Mouse (Mus musculus) embryonic fibroblast, embryonic 13.5 days (primary cell): ENCODE results near the gene Strn3. TPM values are rescaled to one million over a fixed set of nuclear protein-coding genes. Genes with fewer than 3 reads are reported as not detected.
"Not testable (repeated sequence)": the region's sequence is repeated elsewhere in the genome, so short reads cannot be mapped to it uniquely, and the experiment has no call there.

Experiments
- H3K27ac ChIP-seq: 2 replicates; pipeline ENCODE4 v1.5.1; 2012; ENCODE audit warnings: low read length, control low read depth, inconsistent platforms; ENCODE audit not compliant: insufficient read depth
- H3K4me1 ChIP-seq: 2 replicates; pipeline ENCODE4 v1.6.1; 2011; ENCODE audit warnings: low read length; ENCODE audit not compliant: control insufficient read depth, insufficient read depth
- H3K4me3 ChIP-seq: 2 replicates; pipeline ENCODE4 v1.5.1; 2011; ENCODE audit warnings: mild to moderate bottlenecking, control low read depth, low read length; ENCODE audit not compliant: insufficient read depth
- CTCF ChIP-seq: IDR thresholded peaks from 2 replicates; pipeline ENCODE4 v1.5.1; 2011; ENCODE audit warnings: mild to moderate bottlenecking, control low read depth, low read length, moderate library complexity, borderline replicate concordance; ENCODE audit not compliant: insufficient read depth
- POLR2A ChIP-seq: IDR thresholded peaks from 2 replicates; pipeline ENCODE4 v1.6.1; 2011; ENCODE audit warnings: low read depth, mild to moderate bottlenecking, control low read depth, low read length, moderate library complexity
- polyA plus RNA-seq: library from polyadenylated mRNA; stranded (reverse); fragments of >200 nt; gene quantifications from 2 replicates; pipeline ENCODE4 v1.2.4, GENCODE M21; 2011; ENCODE audit warnings: low read depth; ENCODE audit not compliant: missing spikeins, insufficient read length

The Strn3 gene
- polyA plus RNA-seq, 1 experiment = 129 TPM

DNA sequence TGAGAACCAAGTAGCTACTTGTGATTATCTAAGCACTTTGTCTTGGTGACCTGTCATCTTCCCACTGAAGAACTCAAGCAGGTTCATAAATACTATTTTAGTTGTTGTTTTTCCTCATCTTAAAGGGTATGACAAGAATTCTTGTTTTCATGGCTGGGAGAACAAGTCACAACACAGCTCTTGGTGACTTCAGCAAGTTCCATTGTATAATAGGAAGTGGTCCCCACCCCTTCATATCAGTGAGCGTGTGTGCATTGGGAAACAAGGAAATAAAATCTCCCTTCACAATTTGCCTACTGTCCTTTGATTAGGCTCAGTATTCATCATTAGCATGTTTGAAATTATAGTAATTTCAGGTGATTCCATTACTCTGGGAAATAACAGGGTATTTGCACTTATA is 3.3 kb upstream of the Strn3 start:
- Histone ChIP-seq H3K27ac (no peak overlapping the region), H3K4me3 (no peak overlapping the region), H3K4me1 (peaks cover 7% of the 10 kb centered on the region; the same call in 1 of the 2 replicates)
- TF ChIP-seq CTCF (no peak), POLR2A (no peak)

DNA sequence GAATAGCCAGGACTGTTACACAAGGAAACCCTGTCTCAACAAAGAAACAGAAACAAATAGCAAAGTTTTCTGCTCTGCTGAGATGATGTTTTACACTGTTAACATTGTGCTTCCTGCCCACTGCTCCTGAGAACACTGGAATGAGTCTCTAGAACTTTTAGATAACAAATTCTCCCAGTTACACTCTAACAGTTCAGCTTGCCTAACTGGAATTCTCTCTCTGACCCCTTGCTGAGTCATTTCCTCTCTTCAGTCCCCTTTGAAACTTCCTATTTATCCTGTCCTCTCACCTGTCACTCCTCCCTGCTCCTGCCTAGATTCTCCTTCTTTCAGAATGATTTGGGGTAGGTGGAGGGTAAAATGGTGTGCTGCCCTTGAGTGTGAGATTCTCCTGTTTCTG is 2.4 kb upstream of the Strn3 start:
- no peak overlapping the region for H3K4me3 ChIP-seq
- TF ChIP-seq POLR2A (no peak), CTCF (no peak)
- peaks cover 5% of the 10 kb centered on the region; the same call in 1 of the 2 replicates for H3K4me1 ChIP-seq
- peak overlapping the region; percentile 75 for H3K27ac ChIP-seq

DNA sequence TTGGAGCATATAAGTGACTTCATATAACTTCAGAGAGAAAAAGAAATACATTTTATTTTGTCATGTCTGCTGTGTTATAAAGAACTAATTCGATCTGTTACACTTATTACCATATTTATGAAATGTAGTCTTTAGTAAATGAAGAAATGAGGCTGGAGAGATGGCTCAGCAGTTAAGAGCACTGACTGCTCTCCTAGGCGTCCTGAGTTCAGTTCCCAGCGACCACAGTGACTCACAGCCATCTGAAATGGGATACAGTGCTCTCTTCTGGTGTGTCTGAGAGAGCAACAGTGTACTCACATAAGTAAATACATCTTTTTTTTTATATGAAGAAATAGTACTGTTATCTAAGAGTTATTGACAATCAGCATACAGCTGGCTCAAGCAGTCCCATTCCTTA is 1.7 kb upstream of the Strn3 start:
- peak overlapping the region; percentile 75; the same call in 1 of the 2 replicates for H3K27ac ChIP-seq
- no peak overlapping the region for H3K4me3 ChIP-seq
- H3K4me1 ChIP-seq = peaks cover 5% of the 10 kb centered on the region; the same call in 1 of the 2 replicates
- TF ChIP-seq POLR2A = no peak
- no peak for TF ChIP-seq CTCF

DNA sequence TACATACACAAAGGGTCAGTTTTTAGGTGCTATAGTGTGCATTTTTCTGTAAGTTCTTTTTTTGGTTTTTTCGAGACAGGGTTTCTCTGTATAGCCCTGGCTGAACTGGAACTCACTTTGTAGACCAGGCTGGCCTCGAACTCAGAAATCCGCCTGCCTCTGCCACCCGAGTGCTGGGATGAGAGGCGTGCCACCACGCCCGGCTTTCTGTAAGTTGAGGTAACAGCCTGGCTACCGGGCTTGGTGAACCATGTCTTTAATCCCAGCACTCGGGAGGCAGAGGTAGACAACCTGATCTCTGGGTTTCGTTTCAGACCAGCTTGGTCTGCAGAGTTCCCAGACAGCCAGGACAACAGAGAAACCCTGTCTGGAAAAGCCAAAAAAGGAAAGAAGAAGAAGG is 1.2 kb upstream of the Strn3 start:
- H3K27ac ChIP-seq = peak overlapping the region; percentile 69
- not testable (repeated sequence) for H3K4me3 ChIP-seq, H3K4me1 ChIP-seq

DNA sequence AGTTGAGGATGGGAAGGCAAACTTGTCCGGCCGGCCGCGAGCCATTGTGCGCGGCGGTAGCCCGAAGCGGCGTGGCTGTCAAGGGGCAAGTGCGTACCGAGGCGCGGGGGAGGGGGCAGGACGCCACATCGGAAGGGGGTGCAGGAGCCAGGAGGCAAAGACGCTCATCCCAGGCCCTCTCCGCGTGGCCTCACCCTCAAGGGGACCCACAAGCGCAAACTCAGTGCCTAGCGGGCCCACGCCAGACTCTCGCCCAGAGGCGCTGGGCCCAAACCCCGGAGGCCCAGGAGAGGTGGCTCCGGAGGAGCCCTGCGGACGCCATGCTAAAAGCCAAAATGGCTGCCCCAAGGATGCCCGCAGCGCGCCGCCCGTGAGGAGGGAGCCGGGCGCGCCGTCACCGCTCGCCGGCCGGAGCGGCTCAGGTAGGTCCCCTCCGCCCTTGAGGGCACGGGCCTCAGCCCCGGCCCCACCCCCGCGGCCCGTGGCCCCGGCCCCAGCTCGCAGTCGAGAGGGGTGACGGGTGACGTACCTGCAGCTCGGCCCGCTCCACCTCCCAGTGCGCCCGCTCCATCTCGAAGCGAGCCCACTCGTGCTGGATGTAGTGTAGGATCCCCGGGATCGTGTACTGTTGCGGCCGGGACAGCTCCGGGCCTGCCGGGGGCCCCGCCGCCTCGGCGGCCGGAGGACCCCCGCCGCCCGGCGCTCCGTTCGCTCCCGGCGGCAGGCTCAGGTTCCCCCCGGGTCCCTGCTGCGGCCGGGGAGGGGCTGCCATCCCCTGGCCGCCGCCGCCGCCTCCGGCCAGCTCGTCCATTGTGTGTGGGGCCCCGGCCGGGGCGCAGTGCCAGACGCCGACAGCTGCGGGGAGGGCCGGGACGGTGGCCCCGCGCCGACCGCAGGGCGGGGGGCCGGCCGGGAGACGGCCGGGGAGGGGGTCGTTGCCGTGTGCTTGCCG is 528 bp downstream of the Strn3 start, which contains the start of gene Ap4s1:
TSS of gene Ap4s1 (plus strand) at position 141 of the 952 bp plus-strand sequence.
- Histone ChIP-seq H3K4me3 (peak within 1 kb of the TSS; percentile 96), H3K4me1 (peaks cover 7% of the 10 kb centered on the region; the same call in 1 of the 2 replicates), H3K27ac (peak within 1 kb of the TSS; percentile 97)
- no peak for TF ChIP-seq CTCF
- TF ChIP-seq POLR2A = peak; percentile 42

DNA sequence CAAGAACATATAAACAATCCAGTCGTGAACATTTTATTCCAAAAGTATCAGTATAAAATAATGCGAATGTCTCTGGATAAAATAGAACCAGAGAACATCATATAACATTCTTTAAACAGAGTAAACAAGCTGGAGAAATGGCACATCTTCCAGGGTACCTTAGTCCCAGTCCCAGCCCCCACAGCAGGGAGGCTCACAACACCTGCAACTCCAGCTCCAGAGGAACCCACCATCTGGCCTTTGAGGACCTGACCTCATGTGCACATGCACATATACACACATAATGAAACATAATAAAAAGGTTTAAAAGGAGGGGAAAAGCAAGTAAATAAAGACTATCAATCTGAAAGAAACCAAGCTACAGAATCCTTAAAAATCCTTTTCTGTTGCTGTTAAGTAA is 3.2 kb downstream of the Strn3 start:
- no peak overlapping the region for H3K27ac ChIP-seq
- 0 out of 2 replicates have a peak, but pooled peaks cover 2% of the 10 kb centered on the region for H3K4me1 ChIP-seq
- no peak overlapping the region for H3K4me3 ChIP-seq
- TF ChIP-seq POLR2A = no peak
- TF ChIP-seq CTCF = no peak

DNA sequence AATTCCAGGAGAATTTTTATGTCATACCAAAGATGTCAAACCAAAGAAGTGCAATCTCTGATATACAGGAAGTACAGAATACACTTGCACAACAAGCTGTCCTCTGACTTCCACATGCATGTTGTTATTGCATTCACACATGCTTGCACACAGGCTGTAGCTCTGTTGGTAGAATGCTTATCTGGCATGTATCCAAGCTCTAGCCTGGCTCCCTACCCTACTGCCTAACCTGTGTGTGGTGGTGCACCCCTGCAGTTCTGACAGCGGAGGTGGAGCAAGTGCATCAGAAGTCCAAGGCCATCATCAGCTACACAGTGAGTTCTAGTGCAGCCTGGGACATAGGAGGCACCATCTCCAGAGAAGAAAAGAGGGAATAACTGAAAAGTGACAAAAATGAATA is 12.9 kb downstream of the Strn3 start:
- no peak for TF ChIP-seq CTCF
- no peak for TF ChIP-seq POLR2A
- Histone ChIP-seq H3K4me3 (no peak overlapping the region), H3K4me1 (peaks cover 13% of the 10 kb centered on the region), H3K27ac (no peak overlapping the region)

DNA sequence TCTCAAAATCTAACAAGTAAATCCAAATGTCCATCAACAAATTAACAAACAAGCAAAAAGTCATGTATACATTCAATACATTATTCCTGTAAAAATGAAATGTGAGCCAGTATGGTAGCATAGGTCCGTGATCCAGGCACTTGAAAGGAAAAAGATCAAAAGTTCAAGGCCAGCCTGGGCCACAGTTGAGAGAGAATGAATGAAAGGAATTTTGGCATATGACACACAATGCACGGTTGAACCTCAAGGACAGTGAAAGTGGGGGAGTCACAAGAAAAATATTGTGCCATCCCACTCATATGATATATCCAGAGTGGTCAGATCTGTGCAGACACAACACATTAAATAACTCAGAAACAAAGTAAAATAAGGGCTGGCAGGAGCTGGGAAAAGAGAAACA is 15.3 kb downstream of the Strn3 start:
- H3K4me1 ChIP-seq = peaks cover 23% of the 10 kb centered on the region
- no peak overlapping the region for H3K27ac ChIP-seq
- H3K4me3 ChIP-seq = no peak overlapping the region
- no peak for TF ChIP-seq POLR2A
- TF ChIP-seq CTCF = no peak

DNA sequence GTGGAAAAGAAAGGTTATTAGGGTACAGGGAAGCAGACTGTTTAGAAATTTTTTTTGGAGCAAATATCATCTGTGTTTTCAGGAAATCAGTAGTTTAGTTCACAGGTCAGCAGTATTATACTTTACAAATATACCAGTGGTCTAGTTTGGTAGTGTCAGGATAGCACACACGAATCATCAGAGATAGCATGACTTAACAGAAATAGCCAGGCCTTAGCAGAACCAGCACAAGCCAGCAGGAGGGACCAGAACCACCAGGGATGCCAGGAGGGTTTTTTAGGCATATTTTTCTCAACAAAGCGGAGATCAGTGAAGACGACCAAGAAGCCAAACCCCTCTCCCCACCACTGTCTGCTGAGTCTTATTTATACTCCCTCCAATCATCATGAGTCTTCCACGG is 18.4 kb downstream of the Strn3 start:
- TF ChIP-seq CTCF (no peak), POLR2A (no peak)
- H3K27ac ChIP-seq = peak overlapping the region; percentile 15; the same call in 1 of the 2 replicates
- H3K4me3 ChIP-seq = no peak overlapping the region
- peaks cover 18% of the 10 kb centered on the region for H3K4me1 ChIP-seq

DNA sequence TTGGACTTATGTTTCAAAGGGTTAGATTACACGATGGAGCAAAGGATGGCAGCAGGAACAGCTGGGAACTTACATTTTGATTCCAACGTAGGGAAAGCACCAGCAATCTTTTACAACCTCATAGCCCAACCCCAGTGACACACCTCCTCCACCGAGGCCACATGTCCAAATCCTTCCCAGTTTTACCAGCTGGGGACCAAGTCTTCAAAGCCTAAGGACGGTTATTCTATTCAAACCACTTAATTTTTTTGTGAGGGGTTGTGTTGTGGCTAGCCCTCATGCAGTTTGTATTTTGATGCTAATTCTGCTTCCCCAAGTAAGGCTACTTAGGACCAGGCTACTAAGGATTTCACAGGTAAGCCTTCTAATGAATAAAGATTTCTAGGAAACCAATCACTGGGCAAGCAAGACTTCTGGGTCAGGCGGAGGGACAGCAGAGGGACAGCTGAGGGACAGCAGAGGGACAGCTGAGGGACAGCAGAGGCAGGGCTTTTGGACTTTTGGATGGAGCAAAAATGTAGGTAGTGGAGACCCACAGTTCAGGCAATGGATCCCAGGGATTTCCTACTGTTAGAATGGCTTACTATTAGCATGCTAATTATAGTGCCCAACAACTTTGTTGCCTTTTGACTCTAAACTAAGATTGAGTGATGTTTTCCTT is 20.3 kb downstream of the Strn3 start:
- H3K4me1 ChIP-seq = peaks cover 16% of the 10 kb centered on the region
- TF ChIP-seq CTCF (no peak), POLR2A (no peak)
- H3K4me3 ChIP-seq = no peak overlapping the region

More for the DNA sequence above, 20.3 kb downstream of the Strn3 start:
- no peak overlapping the region for H3K27ac ChIP-seq
